Mouse (Mus musculus): ENCODE measurements around the gene Phospho1.

Phospho1 gene

DNA sequence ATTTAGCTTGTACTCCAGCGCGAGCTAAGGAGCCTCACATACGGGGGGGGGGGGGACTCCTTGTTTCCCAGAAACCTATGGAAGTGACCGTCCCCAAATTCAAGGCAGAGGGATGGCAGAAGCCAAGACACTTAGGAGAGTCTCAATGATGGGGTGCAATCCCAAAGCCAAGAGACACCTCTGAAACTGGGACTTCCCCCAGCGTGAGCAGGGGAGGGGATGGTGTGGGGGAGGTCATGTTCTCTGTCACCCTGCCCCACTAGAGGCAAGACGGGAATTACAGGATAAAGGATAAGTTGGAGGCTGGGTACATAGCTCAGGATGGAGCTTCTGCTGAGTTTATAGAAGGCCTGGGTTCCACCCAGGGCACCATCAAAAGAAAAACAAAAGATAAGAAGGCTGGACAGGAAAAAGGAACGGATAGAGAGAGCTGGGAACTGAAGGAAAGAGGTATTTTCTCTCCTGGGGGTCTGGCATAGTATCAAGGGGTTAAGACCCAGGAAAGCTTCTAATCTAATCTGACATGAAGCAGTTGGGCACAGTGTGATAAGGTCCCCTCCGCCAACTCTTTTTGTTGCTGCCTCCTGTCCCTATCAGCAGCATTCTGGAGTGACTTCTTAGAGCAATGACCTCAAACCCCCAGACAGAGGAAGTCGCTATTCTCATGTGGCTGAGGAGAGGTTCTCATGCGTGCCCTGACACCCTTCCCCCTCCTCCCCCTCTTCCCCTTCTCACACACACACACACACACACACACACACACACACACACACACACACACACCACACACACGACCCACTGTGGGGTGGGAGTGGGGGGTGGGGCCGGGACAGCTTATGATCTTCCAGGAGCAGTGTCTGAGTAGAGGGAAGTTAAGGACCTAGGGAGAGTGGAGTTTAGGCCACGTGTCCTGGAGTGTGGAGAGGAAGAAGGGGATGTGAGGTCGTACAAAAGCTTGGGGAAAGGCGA, 10.7 kb downstream of the Phospho1 start:
- no peak for DNase-seq

- no peak for DNase-seq
Observed at GRCm38 (mm10) chr11:95835832-95836231, 11.5 kb downstream of the Phospho1 start.

- no peak for DNase-seq
Observed at GRCm38 (mm10) chr11:95836433-95836832, 12.1 kb downstream of the Phospho1 start.

GRCm38 (mm10) chr11:95837059-95837458, 12.8 kb downstream of the Phospho1 start, which contains the start of gene Gngt2:
Gene Gngt2, plus strand, starts transcription at chr11:95837216.
- no peak for DNase-seq

DNA sequence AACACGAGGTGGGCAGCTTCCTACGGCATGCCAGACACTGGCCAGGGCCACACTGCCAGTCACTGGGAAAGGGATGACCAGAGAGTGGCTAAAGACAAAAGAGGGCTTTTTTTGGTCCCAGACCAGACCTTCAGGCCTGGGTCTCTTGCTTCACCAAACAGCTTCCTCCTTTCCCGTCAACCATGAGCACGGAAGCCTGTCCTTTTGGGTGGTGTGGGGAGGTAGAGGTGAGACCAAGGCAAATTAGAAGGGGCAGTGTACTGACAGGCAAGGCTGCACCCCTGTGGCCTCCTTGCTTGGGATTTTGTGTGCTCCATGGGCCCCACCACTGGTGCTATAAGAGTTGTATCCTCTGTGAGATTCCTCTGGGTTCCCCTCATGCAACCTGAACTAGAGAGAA, 14.3 kb downstream of the Phospho1 start:
- no peak for DNase-seq

- DNase-seq = no peak
Observed at GRCm38 (mm10) chr11:95838999-95839868, 14.9 kb downstream of the Phospho1 start.

- DNase-seq = no peak
Observed at GRCm38 (mm10) chr11:95840694-95841497, 16.6 kb downstream of the Phospho1 start.

DNA sequence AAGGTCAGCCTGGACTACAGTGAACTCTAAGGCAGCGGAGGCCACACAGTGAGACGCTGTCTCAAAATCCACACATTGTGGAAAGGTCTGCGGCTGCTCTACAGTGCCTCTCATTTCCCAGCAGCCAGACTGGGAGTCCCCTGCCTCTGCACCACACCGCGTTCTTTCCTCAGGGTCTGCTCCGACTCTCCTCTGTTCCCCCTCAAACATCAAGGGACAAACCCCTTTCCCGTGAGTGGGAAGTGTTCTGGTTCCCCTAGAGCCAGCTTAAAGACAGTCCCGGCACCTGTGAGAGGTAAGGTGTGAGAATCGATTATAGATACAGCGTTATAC, 17.2 kb downstream of the Phospho1 start:
- DNase-seq = no peak

DNA sequence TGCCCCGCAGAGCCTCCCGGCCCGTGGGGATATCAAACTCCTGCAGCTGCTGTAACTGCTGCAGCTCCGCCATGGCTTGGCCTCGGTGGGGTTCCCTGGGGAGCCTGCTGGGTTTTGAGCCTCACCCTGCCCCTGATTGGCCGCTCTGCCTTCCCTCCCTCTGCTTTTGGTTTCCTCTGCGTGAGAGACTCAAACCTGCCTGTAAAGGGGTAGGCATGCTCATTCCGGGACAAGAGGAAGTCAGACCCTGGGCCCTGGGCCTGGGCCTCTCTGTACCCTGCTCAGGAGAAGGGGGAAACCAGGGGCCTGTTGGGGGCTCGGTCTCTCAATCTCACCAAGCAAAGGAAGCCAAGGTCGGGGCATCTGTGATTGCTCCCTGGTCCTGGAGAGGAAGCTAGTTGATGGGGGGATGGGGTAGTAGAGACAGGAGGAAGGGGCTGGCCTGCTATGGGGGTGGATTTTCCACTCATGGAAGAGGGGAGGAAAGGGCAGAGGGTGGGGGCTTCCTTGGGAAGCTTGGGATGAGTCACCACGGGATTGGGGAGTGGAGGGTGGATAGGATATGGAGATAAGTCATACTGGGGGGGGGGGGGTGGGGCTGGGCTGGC, 17.9 kb downstream of the Phospho1 start, which contains the start of gene Abi3:
Gene Abi3, minus strand, starts transcription at position 403 of the 608 bp plus-strand sequence.
- peak; percentile 38 for DNase-seq

- DNase-seq = no peak
Observed at GRCm38 (mm10) chr11:95842953-95843352, 18.7 kb downstream of the Phospho1 start.

DNA sequence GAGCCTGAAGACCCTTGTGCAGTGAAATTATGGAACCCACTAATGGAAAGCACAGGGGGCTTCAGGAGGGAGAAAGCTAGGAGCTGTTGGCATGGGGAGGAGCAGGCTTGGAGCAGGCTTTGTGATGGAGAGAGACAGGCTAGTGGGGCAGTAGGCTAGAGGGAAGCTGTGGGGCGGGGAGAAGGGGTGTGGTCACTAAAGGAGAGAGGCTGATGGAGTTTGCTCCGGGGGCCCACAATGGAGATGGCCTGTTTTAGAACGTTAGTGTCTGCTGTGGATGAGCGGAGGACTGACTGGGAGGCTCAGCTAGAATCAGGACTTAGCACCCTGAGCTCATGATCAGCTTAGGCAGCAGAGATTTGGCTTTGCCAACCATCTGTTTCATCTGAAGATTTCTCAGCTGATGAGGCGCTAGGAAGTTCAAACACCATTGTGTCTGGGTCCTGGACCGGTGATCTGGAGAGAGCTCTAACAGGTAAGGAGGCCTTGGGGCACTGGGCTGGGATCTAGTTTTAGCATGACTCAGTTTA, 19.2 kb downstream of the Phospho1 start:
- DNase-seq = no peak

DNA sequence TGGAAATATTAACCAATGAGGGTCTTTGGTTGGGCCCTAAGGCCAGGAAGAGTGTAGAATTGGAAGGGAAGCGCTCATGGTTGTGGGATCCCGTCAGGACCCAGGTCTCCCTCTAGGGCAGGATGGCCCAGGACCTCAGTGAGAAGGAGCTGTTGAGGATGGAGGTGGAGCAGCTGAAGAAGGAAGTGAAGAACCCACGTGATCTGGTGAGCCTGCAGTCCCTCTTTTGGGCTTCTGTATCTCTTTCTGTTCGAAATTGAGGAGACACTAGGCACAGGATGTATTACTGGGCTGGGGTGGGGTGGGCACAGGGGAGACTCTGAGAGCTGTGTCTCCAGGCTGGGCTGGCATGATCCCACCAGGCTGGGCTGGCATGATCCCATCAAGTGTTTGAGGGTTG, 20.6 kb downstream of the Phospho1 start:
- no peak for DNase-seq

- DNase-seq = no peak
Observed at GRCm38 (mm10) chr11:95850898-95851297, 26.6 kb downstream of the Phospho1 start.

DNA sequence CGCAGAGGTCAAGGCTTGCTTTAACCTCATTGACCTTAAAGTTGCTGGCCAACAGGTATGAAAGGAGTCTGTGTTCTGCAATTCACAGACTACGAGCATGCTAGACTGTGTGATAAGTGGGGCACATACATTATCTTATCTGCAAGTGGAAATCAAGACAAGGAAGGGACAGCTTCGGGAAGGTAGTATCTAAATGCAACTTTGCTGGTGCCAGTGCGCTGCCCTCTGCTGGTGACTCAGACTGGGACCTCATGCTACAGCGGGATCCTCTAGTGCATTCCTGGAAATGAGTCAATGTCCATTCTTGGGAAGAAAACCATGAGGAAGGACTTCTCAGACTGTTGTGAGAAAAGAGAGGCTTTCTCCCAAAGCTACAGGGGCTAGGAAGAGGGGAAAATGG, 29.4 kb downstream of the Phospho1 start:
- DNase-seq = peak; percentile 38

DNA sequence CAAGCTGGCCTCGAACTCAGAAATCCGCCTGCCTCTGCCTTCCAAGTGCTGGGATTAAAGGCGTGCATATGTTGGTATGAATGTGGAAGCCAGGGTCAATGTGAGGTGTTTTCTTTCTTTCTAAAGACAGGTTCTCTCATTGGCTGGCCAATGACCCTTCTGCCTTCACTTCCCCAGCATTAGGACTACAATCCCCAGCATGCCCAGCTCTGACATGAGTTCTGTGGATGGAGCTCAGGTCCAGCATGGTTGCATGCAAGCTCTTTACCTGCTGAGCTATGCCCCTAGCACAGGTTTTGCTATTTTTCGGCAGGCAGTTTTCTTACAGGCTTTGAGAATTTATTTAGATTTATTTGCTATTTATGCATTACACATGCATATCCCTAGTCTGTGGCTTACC, 33.0 kb downstream of the Phospho1 start:
- no peak for DNase-seq

DNA sequence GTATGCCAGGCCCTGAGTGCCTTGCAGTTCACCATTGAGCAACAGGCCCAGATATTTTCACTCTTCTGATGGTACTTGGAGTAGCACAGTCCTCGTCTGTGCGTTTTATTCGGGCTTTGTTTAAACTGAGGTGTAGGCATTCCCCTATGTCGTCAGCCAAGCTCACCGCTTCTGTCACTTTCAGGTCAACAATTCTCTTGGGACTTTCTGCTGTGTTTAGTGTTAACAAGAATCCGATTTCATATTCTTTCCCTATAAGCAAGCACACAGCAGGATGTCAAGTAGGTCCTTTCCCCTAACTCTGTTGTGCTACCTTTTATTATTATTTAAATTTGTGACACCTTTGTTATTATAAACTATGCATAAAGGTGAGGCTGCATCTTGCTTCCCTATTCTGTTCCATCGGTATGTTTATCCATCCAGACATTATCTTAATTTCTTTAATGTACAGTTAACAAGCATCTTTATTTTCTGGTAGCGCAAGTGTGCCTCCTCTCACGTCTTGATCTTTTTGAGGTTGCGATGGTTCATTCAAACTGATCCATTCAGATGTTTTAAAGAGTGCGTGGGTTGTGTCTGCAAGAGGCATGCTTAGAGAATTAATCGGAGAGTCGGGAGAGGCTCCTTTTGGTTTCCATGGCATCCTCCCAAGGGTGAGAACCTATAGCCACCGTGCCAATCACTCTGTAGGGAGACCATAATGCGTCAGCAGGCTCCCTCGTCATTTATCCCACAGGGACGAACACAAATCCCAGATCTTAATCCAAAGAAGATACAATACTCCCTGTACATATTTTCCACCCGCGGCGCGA, 33.6 kb downstream of the Phospho1 start:
- peak; percentile 39 for DNase-seq

- peak; percentile 98 for DNase-seq
Observed at GRCm38 (mm10) chr11:95858528-95859467, 34.5 kb downstream of the Phospho1 start.

DNA sequence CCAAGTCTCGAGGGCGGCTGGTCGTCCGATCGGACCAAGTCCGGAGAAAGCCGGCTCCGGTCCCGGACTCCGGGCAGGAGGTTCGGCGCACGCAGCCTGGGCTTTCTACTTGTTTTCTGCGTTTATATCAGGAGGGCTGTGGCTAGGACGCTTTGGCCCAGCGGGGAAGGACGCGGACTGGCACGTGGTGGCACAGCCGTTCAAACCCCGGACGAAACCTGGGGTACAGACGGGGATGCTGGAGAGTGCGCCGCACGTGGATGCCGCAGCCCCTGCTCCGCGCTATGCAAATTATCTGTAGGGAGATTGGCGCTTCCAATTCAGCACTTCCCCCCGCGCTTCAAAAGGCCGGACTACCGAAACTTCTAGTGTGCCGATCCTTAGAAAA, 35.2 kb downstream of the Phospho1 start:
- DNase-seq = peak; percentile 86

DNA sequence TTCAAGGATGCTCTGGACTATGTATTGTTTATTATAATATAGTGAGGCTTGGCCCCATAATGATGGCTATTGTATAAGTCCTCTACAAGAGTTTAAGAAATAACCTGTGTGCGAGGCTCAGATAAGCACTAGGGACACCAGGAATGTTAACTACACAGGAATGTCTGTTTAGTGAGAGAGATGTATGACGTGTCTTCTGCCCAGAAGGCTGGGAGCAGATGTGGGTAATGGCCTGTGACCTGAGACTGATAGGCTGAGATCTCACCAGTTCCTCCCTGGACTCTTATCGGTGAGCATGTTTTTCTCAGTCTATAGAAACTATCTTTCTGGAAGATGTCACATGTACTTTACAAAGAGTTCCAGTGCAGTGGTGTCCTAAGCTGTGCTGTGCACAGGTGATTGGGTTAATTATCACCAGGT, 35.8 kb downstream of the Phospho1 start:
- peak; percentile 26 for DNase-seq

- no peak for DNase-seq
Observed at GRCm38 (mm10) chr11:95861397-95861796, 37.1 kb downstream of the Phospho1 start.
